Mouse (Mus musculus): ENCODE measurements around the gene Gtf2h3.
"Not testable (repeated sequence)": the region's sequence is repeated elsewhere in the genome, so short reads cannot be mapped to it uniquely, and the experiment has no call there.

The Gtf2h3 gene

GRCm38 (mm10) chr5:124578633-124579317, at the start of gene Gtf2h3, which contains the start of gene Eif2b1:
Gtf2h3 (plus strand) TSS chr5:124579140.
Eif2b1 (minus strand) TSS chr5:124579131.
- DNase-seq (ENCODE audit: low read depth, low spot score), result peak; percentile 93

GRCm38 (mm10) chr5:124529191-124529651, 49.7 kb upstream of the Gtf2h3 start:
- no peak for DNase-seq (ENCODE audit: low read depth, low spot score)

- DNase-seq (ENCODE audit: low read depth, low spot score), result no peak
Measured at GRCm38 (mm10) chr5:124529697-124530096, 49.2 kb upstream of the Gtf2h3 start.

GRCm38 (mm10) chr5:124530655-124531582, 48.0 kb upstream of the Gtf2h3 start, which contains the start of gene Rilpl1:
Rilpl1 (minus strand) TSS chr5:124531391.
- DNase-seq (ENCODE audit: low read depth, low spot score), result peak; percentile 79

- DNase-seq (ENCODE audit: low read depth, low spot score), result no peak
Measured at GRCm38 (mm10) chr5:124531583-124531930, 47.4 kb upstream of the Gtf2h3 start.

GRCm38 (mm10) chr5:124532451-124532850, 46.5 kb upstream of the Gtf2h3 start:
- peak; percentile 70 for DNase-seq (ENCODE audit: low read depth, low spot score)

GRCm38 (mm10) chr5:124535016-124535415, 43.9 kb upstream of the Gtf2h3 start:
- no peak for DNase-seq (ENCODE audit: low read depth, low spot score)

GRCm38 (mm10) chr5:124536776-124537175, 42.2 kb upstream of the Gtf2h3 start:
- DNase-seq (ENCODE audit: low read depth, low spot score), result peak; percentile 79

GRCm38 (mm10) chr5:124538813-124539792, 39.8 kb upstream of the Gtf2h3 start:
- peak; percentile 70 for DNase-seq (ENCODE audit: low read depth, low spot score)

- no peak for DNase-seq (ENCODE audit: low read depth, low spot score)
Measured at GRCm38 (mm10) chr5:124539905-124540304, 39.0 kb upstream of the Gtf2h3 start.

GRCm38 (mm10) chr5:124540383-124540786, 38.6 kb upstream of the Gtf2h3 start, which contains the start of gene Tmed2:
Tmed2 (plus strand) TSS chr5:124540695.
- DNase-seq (ENCODE audit: low read depth, low spot score), result peak; percentile 97

GRCm38 (mm10) chr5:124540905-124541601, 37.9 kb upstream of the Gtf2h3 start:
- DNase-seq (ENCODE audit: low read depth, low spot score), result peak; percentile 53

GRCm38 (mm10) chr5:124541602-124541973, 37.4 kb upstream of the Gtf2h3 start:
- DNase-seq (ENCODE audit: low read depth, low spot score), result no peak

- DNase-seq (ENCODE audit: low read depth, low spot score), result not testable (repeated sequence)
Measured at GRCm38 (mm10) chr5:124550737-124551136, 28.2 kb upstream of the Gtf2h3 start.

- peak; percentile 64 for DNase-seq (ENCODE audit: low read depth, low spot score)
Measured at GRCm38 (mm10) chr5:124551349-124552093, 27.4 kb upstream of the Gtf2h3 start.

GRCm38 (mm10) chr5:124552094-124552472, 26.9 kb upstream of the Gtf2h3 start:
- no peak for DNase-seq (ENCODE audit: low read depth, low spot score)

GRCm38 (mm10) chr5:124552558-124553307, 26.2 kb upstream of the Gtf2h3 start, which contains the start of gene Ddx55:
Ddx55 (plus strand) TSS chr5:124552864.
- DNase-seq (ENCODE audit: low read depth, low spot score), result peak; percentile 95

- DNase-seq (ENCODE audit: low read depth, low spot score), result no peak
Measured at GRCm38 (mm10) chr5:124553607-124554006, 25.3 kb upstream of the Gtf2h3 start.

GRCm38 (mm10) chr5:124555145-124555544, 23.8 kb upstream of the Gtf2h3 start:
- no peak for DNase-seq (ENCODE audit: low read depth, low spot score)
